ENCODE assay signal across 9 mouse cellular contexts in the genomic region with DNA sequence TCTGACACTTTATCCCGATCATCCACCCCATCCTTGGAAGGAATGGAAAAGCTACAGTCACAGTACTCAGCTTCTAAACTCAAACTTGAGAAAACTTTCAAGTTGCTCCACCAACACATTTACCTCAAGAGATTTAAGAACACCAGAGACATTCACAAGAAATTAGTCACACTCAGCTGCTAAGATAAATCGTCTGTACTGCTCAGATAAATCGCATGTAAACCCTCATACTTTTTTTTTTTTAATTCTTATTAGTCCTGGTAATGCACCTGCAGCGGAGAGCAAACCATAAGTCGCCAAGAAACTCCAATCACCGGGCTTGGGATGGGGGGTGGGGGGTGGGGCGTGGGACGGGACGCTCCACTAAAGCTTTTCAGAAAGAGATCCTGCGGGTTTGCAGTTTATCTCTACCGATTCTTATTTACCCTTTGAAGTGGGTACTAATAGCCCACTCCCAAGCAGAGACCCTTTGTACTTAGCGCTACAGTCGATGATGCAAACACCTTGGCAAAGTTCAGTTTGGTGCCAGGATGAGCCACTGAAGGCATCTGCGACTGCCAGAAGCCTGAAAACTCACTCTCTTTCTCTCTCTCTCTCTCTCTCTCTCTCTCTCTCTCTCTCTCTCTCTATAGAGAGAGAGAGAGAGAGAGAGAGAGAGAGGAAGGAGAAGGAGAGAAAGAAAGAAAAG. TPM values are rescaled to one million over a fixed set of nuclear protein-coding genes. Genes with fewer than 3 reads are reported as not detected.
DNase-seq lines count a peak whose midpoint lies in the region; ATAC-seq and TF ChIP-seq lines count a peak whose summit lies in the region.
"Had no signal": no experiment of that assay in that cellular context is flagged by ENCODE, and none has a peak within 500 bp of the region (broad histone marks: within the 10 kb centered on the region; RNA-seq: fewer than 3 reads in every experiment).

No protein-coding gene starts in this region.

- H3K4me1 ChIP-seq in heart, adult 2 months (ENCODE audit: control insufficient read depth, insufficient read depth, low read length), result peaks cover 1% of the 10 kb centered on the region
- peaks cover 14% of the 10 kb centered on the region for H3K4me1 ChIP-seq in embryonic facial prominence, embryonic 15.5 days
- peaks cover 15% of the 10 kb centered on the region for H3K4me1 ChIP-seq in limb, embryonic 15.5 days
- H3K4me1 ChIP-seq in stomach, embryonic 15.5 days, result peaks cover 11% of the 10 kb centered on the region; the same call in 1 of the 2 replicates

- peaks cover 3% of the 10 kb centered on the region for H3K79me2 ChIP-seq in heart, adult 2 months (replicated peaks; ENCODE audit: control insufficient read depth, insufficient read depth, low read length)

- no peak for DNase-seq in heart, adult 2 months
- no peak for DNase-seq in heart, postnatal 14 days
- peak; percentile 67 for DNase-seq in A20 (ENCODE audit: low read depth, low spot score)
- DNase-seq in right cerebral cortex, postnatal 10 days (ENCODE audit: low spot score in 2 of 2), result no peak
- no peak for DNase-seq in adrenal gland, postnatal 4 days (ENCODE audit: low spot score in 2 of 2)

- intact Hi-C loops in heart, adult 2 months (cut with DNase I), result loop anchor here (2.0 kb wide), 1 partner anchor 59 kb away; no protein-coding TSS in a partner anchor
- intact Hi-C loops in heart, postnatal 14 days (cut with DNase I), result no loop called here

- no peak for TF ChIP-seq CTCF in heart, adult 2 months (IDR thresholded peaks at IDR 0.05)

- no peak for TF ChIP-seq EP300 in heart, adult 2 months (IDR thresholded peaks at IDR 0.05; ENCODE audit: insufficient read depth, low read depth, low read length)

- 11% methylated on average over 14 of the region's 14 CpGs for WGBS in heart, adult 2 months
- 9% methylated on average over 14 of the region's 14 CpGs for WGBS in embryonic facial prominence, embryonic 15.5 days
- WGBS in limb, embryonic 15.5 days, result 13% methylated on average over 14 of the region's 14 CpGs
- WGBS in stomach, embryonic 15.5 days, result 7% methylated on average over 14 of the region's 14 CpGs

- H3K4me2 ChIP-seq in embryonic facial prominence, embryonic 15.5 days (replicated peaks), result peak overlapping the region; percentile 76
- H3K4me2 ChIP-seq in limb, embryonic 15.5 days, result peak overlapping the region; percentile 76
- peak overlapping the region; percentile 86 for H3K4me2 ChIP-seq in stomach, embryonic 15.5 days

- no peak for ATAC-seq in embryonic facial prominence, embryonic 15.5 days (ENCODE audit: insufficient number of reproducible peaks, low FRiP score, low TSS enrichment, low read depth)
- no peak for ATAC-seq in limb, embryonic 15.5 days (ENCODE audit: insufficient number of reproducible peaks, low FRiP score, low TSS enrichment, low read depth)
- ATAC-seq in stomach, embryonic 15.5 days (ENCODE audit: insufficient read depth, low FRiP score, low read depth), result no peak

- H3K27ac ChIP-seq in heart, adult 2 months, result peak overlapping the region; percentile 91
- H3K27ac ChIP-seq in embryonic facial prominence, embryonic 15.5 days (replicated peaks), result no peak overlapping the region
- no peak overlapping the region for H3K27ac ChIP-seq in limb, embryonic 15.5 days
- H3K27ac ChIP-seq in stomach, embryonic 15.5 days, result no peak overlapping the region

- peak overlapping the region; percentile 97 for H3K4me3 ChIP-seq in heart, adult 2 months
- peak overlapping the region; percentile 93 for H3K4me3 ChIP-seq in embryonic facial prominence, embryonic 15.5 days (replicated peaks)
- H3K4me3 ChIP-seq in limb, embryonic 15.5 days, result peak overlapping the region; percentile 91
- peak overlapping the region; percentile 98 for H3K4me3 ChIP-seq in stomach, embryonic 15.5 days (replicated peaks)

- no peak overlapping the region; the same call in 1 of the 2 replicates for H3K9ac ChIP-seq in heart, adult 2 months (ENCODE audit: low read depth, low read length)
- H3K9ac ChIP-seq in embryonic facial prominence, embryonic 15.5 days, result peak overlapping the region; percentile 90; the same call in 1 of the 2 replicates
- H3K9ac ChIP-seq in limb, embryonic 15.5 days, result peak overlapping the region; percentile 84; the same call in 1 of the 2 replicates
- H3K9ac ChIP-seq in stomach, embryonic 15.5 days, result peak overlapping the region; percentile 74; the same call in 1 of the 2 replicates

- H3K9me3 ChIP-seq in embryonic facial prominence, embryonic 15.5 days (replicated peaks), result no peaks in the 10 kb centered on the region
- no peaks in the 10 kb centered on the region for H3K9me3 ChIP-seq in limb, embryonic 15.5 days
- H3K9me3 ChIP-seq in stomach, embryonic 15.5 days, result no peaks in the 10 kb centered on the region

- H3K36me3 ChIP-seq in heart, adult 2 months (ENCODE audit: control insufficient read depth, insufficient read depth, low read length), result no peaks in the 10 kb centered on the region; the same call in 1 of the 2 replicates
- no peaks in the 10 kb centered on the region for H3K36me3 ChIP-seq in embryonic facial prominence, embryonic 15.5 days
- H3K36me3 ChIP-seq in limb, embryonic 15.5 days, result no peaks in the 10 kb centered on the region
- no peaks in the 10 kb centered on the region for H3K36me3 ChIP-seq in stomach, embryonic 15.5 days

- no peaks in the 10 kb centered on the region for H3K27me3 ChIP-seq in heart, adult 2 months (ENCODE audit: control insufficient read depth, insufficient read depth, low read length)
- no peaks in the 10 kb centered on the region for H3K27me3 ChIP-seq in embryonic facial prominence, embryonic 15.5 days
- 0 out of 2 replicates have a peak, but pooled peaks cover 2% of the 10 kb centered on the region for H3K27me3 ChIP-seq in limb, embryonic 15.5 days
- H3K27me3 ChIP-seq in stomach, embryonic 15.5 days (replicated peaks), result no peaks in the 10 kb centered on the region
- H3K27me3 ChIP-seq: Patski had no signal

- TF ChIP-seq POLR2A in heart, adult 2 months (IDR thresholded peaks at IDR 0.05; ENCODE audit: insufficient read depth, low read depth, low read length), result no peak

RNA-seq across cellular contexts. Expression of gene Wdtc1, which starts 15.3 kb away (rescaled TPM):
- 10 to 100 TPM; 73.6 to 96.1 TPM for total RNA-seq in heart, adult 2 months (2021)
- polyA plus RNA-seq in heart, adult 2 months (2012; rRNA removed), result 61.8 and 65.1 TPM in 2 replicates
- 10 to 100 TPM; 65.7 to 70.6 TPM for total RNA-seq in heart, postnatal 14 days (2021)
- polyA plus RNA-seq in embryonic facial prominence, embryonic 15.5 days (2015; fragmentation: Nextera tagmentation; extraction: Ambion mirVana), result 17.0 and 17.2 TPM in 2 replicates
- 13.9 TPM in 2 replicates for polyA plus RNA-seq in limb, embryonic 15.5 days (2015; fragmentation: Nextera tagmentation; extraction: Ambion mirVana)
- polyA plus RNA-seq in stomach, embryonic 15.5 days (2015; fragmentation: Nextera tagmentation; extraction: Ambion mirVana), result 18.6 and 24.2 TPM in 2 replicates
- 10 to 100 TPM; 36.3 to 39.9 TPM for total RNA-seq in adrenal gland, postnatal 4 days (2021)

RNA-seq across cellular contexts. Expression of gene Slc9a1, which starts 31.5 kb away (rescaled TPM):
- 10 to 100 TPM; 17.0 to 17.4 TPM for total RNA-seq in heart, adult 2 months (2021)
- 21.4 and 21.5 TPM in 2 replicates for polyA plus RNA-seq in heart, adult 2 months (2012; rRNA removed)
- total RNA-seq in heart, postnatal 14 days (2021), result 10 to 100 TPM; 21.2 to 22.9 TPM
- 11.0 and 11.2 TPM in 2 replicates for polyA plus RNA-seq in embryonic facial prominence, embryonic 15.5 days (2015; fragmentation: Nextera tagmentation; extraction: Ambion mirVana)
- polyA plus RNA-seq in limb, embryonic 15.5 days (2015; fragmentation: Nextera tagmentation; extraction: Ambion mirVana), result 10.1 and 10.9 TPM in 2 replicates
- polyA plus RNA-seq in stomach, embryonic 15.5 days (2015; fragmentation: Nextera tagmentation; extraction: Ambion mirVana), result 8.8 and 9.3 TPM in 2 replicates
- 10 to 100 TPM; 52.9 to 54.4 TPM for total RNA-seq in adrenal gland, postnatal 4 days (2021)
